Mouse (Mus musculus) ES-E14 (cell line): ENCODE results near the gene Mpg. TPM values are rescaled to one million over a fixed set of nuclear protein-coding genes. Genes with fewer than 3 reads are reported as not detected.

ENCODE experiments used
- DNase-seq: peaks from one replicate; pipeline ENCODE4 v3.0.0-alpha.2; 2013; ENCODE audit warnings: low read depth, low spot score
- H3K27ac ChIP-seq: 2 replicates; pipeline ENCODE4 v1.5.1; 2012; ENCODE audit warnings: low read depth, mild to moderate bottlenecking, low read length, moderate library complexity, mixed read lengths; ENCODE audit not compliant: poor library complexity, insufficient read depth, severe bottlenecking
- H3K36me3 ChIP-seq: 2 replicates; pipeline ENCODE4 v1.6.1; 2012; ENCODE audit warnings: mild to moderate bottlenecking, low read length, moderate library complexity, mixed read lengths; ENCODE audit not compliant: control insufficient read depth, poor library complexity, insufficient read depth, severe bottlenecking
- H3K4me1 ChIP-seq, 2 experiments: fragments of 150-350 bp in 1 of 2; sonication (generic) in 1 of 2; 2 replicates each; pipeline ENCODE4 v1.6.1; 2012; ENCODE audit warnings: low read length in 2 of 2, mild to moderate bottlenecking in 1 of 2, mixed read lengths in 1 of 2; ENCODE audit not compliant: control insufficient read depth in 2 of 2, insufficient read depth in 2 of 2, poor library complexity in 1 of 2
- H3K4me3 ChIP-seq, 2 experiments: fragments of 150-350 bp in 1 of 2; sonication (generic) in 1 of 2; 2 replicates each; pipeline ENCODE4 v1.5.1; 2012; ENCODE audit warnings: low read length in 2 of 2, low read depth in 1 of 2, mild to moderate bottlenecking in 1 of 2, mixed read lengths in 1 of 2; ENCODE audit not compliant: insufficient read depth in 1 of 2, poor library complexity in 1 of 2, severe bottlenecking in 1 of 2
- H3K9ac ChIP-seq: 2 replicates; pipeline ENCODE4 v1.6.1; 2012; ENCODE audit warnings: low read depth, mild to moderate bottlenecking, low read length, mixed read lengths; ENCODE audit not compliant: poor library complexity, insufficient read depth, severe bottlenecking
- H3K9me3 ChIP-seq: fragments of 150-350 bp; sonication (generic); 2 replicates; pipeline ENCODE4 v1.6.1; 2012; ENCODE audit warnings: low read depth, mild to moderate bottlenecking, low read length; ENCODE audit not compliant: control insufficient read depth, insufficient read depth
- CHD2 ChIP-seq: IDR thresholded peaks from 2 replicates; pipeline ENCODE4 v1.6.1; 2014; ENCODE audit warnings: mild to moderate bottlenecking, low read depth, low read length, inconsistent platforms
- HCFC1 ChIP-seq: IDR thresholded peaks from 2 replicates; pipeline ENCODE4 v1.6.1; 2012; ENCODE audit warnings: low read length, inconsistent platforms, borderline replicate concordance; ENCODE audit not compliant: insufficient read depth
- MAFK ChIP-seq: IDR thresholded peaks from 2 replicates; pipeline ENCODE4 v1.6.1; 2014; ENCODE audit warnings: mild to moderate bottlenecking, low read depth, low read length, inconsistent platforms; ENCODE audit not compliant: insufficient read depth
- ZC3H11A ChIP-seq: IDR thresholded peaks from 2 replicates; pipeline ENCODE4 v1.6.1; 2012; ENCODE audit warnings: low read depth, mild to moderate bottlenecking, inconsistent platforms, low read length, borderline replicate concordance
- ZNF384 ChIP-seq: IDR thresholded peaks from 2 replicates; pipeline ENCODE4 v1.6.1; 2012; ENCODE audit warnings: low read depth, low read length, inconsistent platforms
- in situ Hi-C, 2 experiments: fragments of 600-800 bp; cut with MboI; formaldehyde crosslinking; loops; one replicate each; pipeline ENCODE4 v1.15.1; 2025; ENCODE audit warnings: low sequenced_read_pairs in 2 of 2, inconsistent platforms in 1 of 2; ENCODE audit not compliant: unreplicated experiment in 2 of 2
- total RNA-seq: library from RNA; depleted of rRNA; stranded (reverse); fragments of 300-350 nt; gene quantifications from 2 replicates; pipeline ENCODE4 v1.2.3, GENCODE M21; 2012

Mpg gene
- total RNA-seq, 1 experiment: 30.6 TPM

GRCm38 (mm10) chr11:32248350-32248749 lies 22.0 kb downstream of the Mpg start:
- TF ChIP-seq ZNF384 (no peak), HCFC1 (no peak), CHD2 (no peak), MAFK (no peak), ZC3H11A (no peak)
- peaks cover 17% of the 10 kb centered on the region for H3K36me3 ChIP-seq
- H3K9ac ChIP-seq: no peak overlapping the region
- H3K4me1 ChIP-seq: peaks cover 0 to 2% of the 10 kb centered on the region in 2 experiments; a peak in 1 of 4 replicates
- H3K27ac ChIP-seq: no peak overlapping the region
- DNase-seq: no peak
- in situ Hi-C loops: no loop called here
- no peak overlapping the region for H3K4me3 ChIP-seq
- H3K9me3 ChIP-seq: no peaks in the 10 kb centered on the region

GRCm38 (mm10) chr11:32250880-32251763 lies 24.8 kb downstream of the Mpg start:
- in situ Hi-C loops: no loop called here
- Histone ChIP-seq H3K36me3 (peaks cover 15% of the 10 kb centered on the region), H3K9me3 (no peaks in the 10 kb centered on the region), H3K27ac (no peak overlapping the region), H3K9ac (no peak overlapping the region), H3K4me3 (no peak overlapping the region), H3K4me1 (no peaks in the 10 kb centered on the region)
- DNase-seq: no peak
- TF ChIP-seq ZNF384 (no peak), HCFC1 (no peak), CHD2 (no peak), MAFK (no peak), ZC3H11A (no peak)

GRCm38 (mm10) chr11:32253121-32253520 lies 26.8 kb downstream of the Mpg start:
- Histone ChIP-seq H3K36me3 (peaks cover 9% of the 10 kb centered on the region), H3K9ac (no peak overlapping the region), H3K27ac (no peak overlapping the region), H3K4me3 (no peak overlapping the region), H3K4me1 (no peaks in the 10 kb centered on the region), H3K9me3 (no peaks in the 10 kb centered on the region)
- DNase-seq: no peak
- in situ Hi-C loops: no loop called here
- TF ChIP-seq ZNF384 (no peak), MAFK (no peak)

GRCm38 (mm10) chr11:32256146-32256545 lies 29.8 kb downstream of the Mpg start:
- no peaks in the 10 kb centered on the region for H3K9me3 ChIP-seq
- H3K4me3 ChIP-seq: no peak overlapping the region
- no peak for TF ChIP-seq MAFK
- TF ChIP-seq HCFC1: no peak
- no peak for TF ChIP-seq CHD2
- no peak for TF ChIP-seq ZC3H11A
- H3K36me3 ChIP-seq: peaks cover 4% of the 10 kb centered on the region; the same call in 1 of the 2 replicates
- DNase-seq: no peak
- in situ Hi-C loops: no loop called here
- H3K9ac ChIP-seq: no peak overlapping the region
- H3K27ac ChIP-seq: no peak overlapping the region
- no peaks in the 10 kb centered on the region for H3K4me1 ChIP-seq

GRCm38 (mm10) chr11:32256566-32256965 lies 30.3 kb downstream of the Mpg start:
- H3K4me1 ChIP-seq: no peaks in the 10 kb centered on the region
- no peaks in the 10 kb centered on the region for H3K9me3 ChIP-seq
- H3K36me3 ChIP-seq: peaks cover 4% of the 10 kb centered on the region; the same call in 1 of the 2 replicates
- H3K27ac ChIP-seq: no peak overlapping the region
- H3K4me3 ChIP-seq: no peak overlapping the region
- in situ Hi-C loops: no loop called here
- DNase-seq: no peak
- H3K9ac ChIP-seq: no peak overlapping the region
- no peak for TF ChIP-seq CHD2
- no peak for TF ChIP-seq HCFC1
- TF ChIP-seq ZC3H11A: no peak
- TF ChIP-seq MAFK: no peak
- no peak for TF ChIP-seq ZNF384
